Mouse (Mus musculus) olfactory bulb, adult 2 months (tissue): Measurements from ENCODE around the gene Thyn1.

Experiments used
- CTCF ChIP-seq: fragments of 200-500 bp; IDR thresholded peaks from 2 replicates; pipeline ENCODE4 v1.5.1; 2012; ENCODE audit warnings: low read depth, mild to moderate bottlenecking, low read length, moderate library complexity; ENCODE audit not compliant: insufficient read depth
- POLR2A ChIP-seq: fragments of 200-500 bp; IDR thresholded peaks from 2 replicates; pipeline ENCODE4 v1.6.1; 2012; ENCODE audit warnings: mild to moderate bottlenecking, low read depth, low read length, moderate library complexity; ENCODE audit not compliant: insufficient read depth

DNA sequence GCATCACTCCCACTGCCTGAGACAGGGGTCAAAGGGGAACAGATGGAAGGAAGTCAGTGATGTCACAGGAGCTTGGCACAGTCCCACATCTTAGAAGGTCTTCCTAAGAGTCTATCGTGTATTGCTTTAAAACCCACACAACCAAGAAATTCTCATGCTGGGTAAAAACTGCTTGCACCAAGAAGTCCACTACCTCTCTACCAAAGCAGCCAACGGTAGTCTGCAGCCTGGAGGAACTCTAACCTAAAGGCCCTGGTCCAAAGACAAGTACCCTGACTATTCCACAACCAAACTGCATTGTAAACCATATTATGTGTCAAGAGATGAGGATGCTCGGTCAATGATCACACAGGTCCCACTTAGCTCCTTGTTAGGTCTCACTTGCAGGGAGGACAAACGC is 9.3 kb upstream of the Thyn1 start:
- TF ChIP-seq POLR2A (no peak), CTCF (no peak)
